Mouse (Mus musculus): ENCODE results near the gene Cdk2ap2. TPM values are rescaled to one million over a fixed set of nuclear protein-coding genes. Genes with fewer than 3 reads are reported as not detected.
A peak's percentile ranks its signal among the peaks of the same experiment; 100 is the strongest.
"Not testable (repeated sequence)": the region's sequence is repeated elsewhere in the genome, so short reads cannot be mapped to it uniquely, and the experiment has no call there.

Cdk2ap2 gene
- 66.9 and 67.1 TPM in 2 replicates for polyA plus RNA-seq (2016; fragmentation: Nextera tagmentation; extraction: Ambion mirVana)

DNA sequence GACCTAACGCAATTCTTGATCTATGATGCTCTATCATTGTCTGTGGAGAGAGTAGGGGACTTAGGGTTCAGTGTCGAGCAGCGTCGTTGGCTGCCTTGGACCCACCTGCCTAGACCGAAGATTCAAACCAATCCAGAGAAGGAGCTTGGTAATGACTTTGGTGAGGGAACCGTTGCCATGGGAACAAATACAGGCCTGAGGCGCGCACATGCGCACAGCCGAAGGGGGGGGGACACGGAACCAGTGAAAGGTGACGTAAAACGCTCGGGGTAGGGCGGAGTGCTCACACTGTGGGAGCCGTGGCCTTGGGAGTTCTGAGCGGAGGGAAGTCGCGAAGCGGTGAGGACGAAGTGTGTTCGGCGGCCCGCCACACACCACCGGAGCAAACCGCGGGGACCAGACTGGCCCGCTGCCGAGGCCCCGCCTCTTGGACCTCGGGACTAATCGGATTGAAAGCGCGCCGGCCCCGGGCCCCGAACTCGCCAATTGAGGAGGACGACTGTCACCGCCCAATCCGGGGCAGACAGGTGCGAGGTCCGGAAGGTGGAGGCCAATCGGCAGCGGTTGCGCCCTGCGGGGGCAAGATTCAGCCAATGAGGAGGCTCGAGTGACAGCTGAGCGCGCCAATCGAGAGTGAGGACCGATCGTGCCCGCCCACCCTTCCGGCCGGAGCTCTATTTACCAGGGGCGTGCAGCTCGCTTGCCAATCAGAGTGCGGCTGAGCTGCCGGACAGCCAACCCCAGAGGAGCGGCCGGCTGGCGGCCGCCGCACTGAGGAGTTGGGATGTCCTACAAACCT is at the start of gene Cdk2ap2:
Gene Cdk2ap2, plus strand, starts transcription at position 541 of the 799 bp plus-strand sequence.
- Histone ChIP-seq H3K4me3 (replicated peaks) (peak within 1 kb of the TSS; percentile 61), H3K36me3 (no peaks in the 10 kb centered on the region), H3K27me3 (peaks cover 30% of the 10 kb centered on the region), H3K27ac (peak within 1 kb of the TSS; percentile 76), H3K4me1 (replicated peaks) (peaks cover 49% of the 10 kb centered on the region), H3K9ac (replicated peaks) (peak within 1 kb of the TSS; percentile 57), H3K9me3 (no peaks in the 10 kb centered on the region), H3K4me2 (peak within 1 kb of the TSS; percentile 76)
- ATAC-seq (ENCODE audit: insufficient number of reproducible peaks, insufficient read depth, low FRiP score, low TSS enrichment, low read depth), result peak; percentile 92
- WGBS, result under 1% methylated on average over 65 of the region's 65 CpGs

GRCm38 (mm10) chr19:4047859-4048258 is 49.1 kb upstream of the Cdk2ap2 start:
- Histone ChIP-seq H3K9me3 (peaks cover 3% of the 10 kb centered on the region; the same call in 1 of the 2 replicates), H3K9ac (replicated peaks) (no peak overlapping the region), H3K27ac (no peak overlapping the region), H3K4me2 (no peak overlapping the region), H3K36me3 (no peaks in the 10 kb centered on the region), H3K4me1 (replicated peaks) (no peaks in the 10 kb centered on the region), H3K4me3 (replicated peaks) (no peak overlapping the region), H3K27me3 (no peaks in the 10 kb centered on the region)
- no peak for ATAC-seq (ENCODE audit: insufficient number of reproducible peaks, insufficient read depth, low FRiP score, low TSS enrichment, low read depth)
- WGBS, result 20% methylated on average over 4 of the region's 4 CpGs

DNA sequence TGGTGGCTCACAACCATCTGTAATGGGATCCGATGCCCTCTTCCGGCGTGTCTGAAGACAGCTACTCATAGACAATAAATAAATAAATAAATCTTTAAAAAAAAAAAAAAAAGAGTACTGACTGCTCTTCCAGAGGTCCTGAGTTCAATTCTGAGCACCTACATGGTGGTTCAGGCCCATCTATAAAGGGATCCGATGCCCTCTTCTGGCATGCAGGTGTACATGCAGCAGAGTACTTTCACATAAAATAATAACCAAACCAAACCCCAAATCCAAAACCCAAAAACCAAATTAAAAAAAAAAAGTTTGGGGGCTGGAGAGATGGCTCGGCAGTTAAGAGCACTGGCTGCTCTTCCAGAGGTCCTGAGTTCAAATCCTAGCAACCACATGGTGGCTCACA is 47.9 kb upstream of the Cdk2ap2 start:
- not testable (repeated sequence) for H3K4me1 ChIP-seq (replicated peaks)
- 81% methylated on average over 5 of the region's 5 CpGs for WGBS

GRCm38 (mm10) chr19:4051016-4051415 is 46.0 kb upstream of the Cdk2ap2 start:
- Histone ChIP-seq H3K9me3 (peaks cover 3% of the 10 kb centered on the region; the same call in 1 of the 2 replicates), H3K4me1 (replicated peaks) (no peaks in the 10 kb centered on the region), H3K36me3 (no peaks in the 10 kb centered on the region), H3K4me3 (replicated peaks) (no peak overlapping the region), H3K27me3 (no peaks in the 10 kb centered on the region), H3K4me2 (no peak overlapping the region), H3K27ac (no peak overlapping the region), H3K9ac (replicated peaks) (no peak overlapping the region)
- WGBS, result 92% methylated on average over 5 of the region's 5 CpGs
- no peak for ATAC-seq (ENCODE audit: insufficient number of reproducible peaks, insufficient read depth, low FRiP score, low TSS enrichment, low read depth)

More for the DNA sequence above, 47.9 kb upstream of the Cdk2ap2 start:
- not testable (repeated sequence) for H3K9ac ChIP-seq (replicated peaks); H3K9me3 ChIP-seq; H3K27me3 ChIP-seq; H3K27ac ChIP-seq; H3K4me3 ChIP-seq (replicated peaks); ATAC-seq (ENCODE audit: insufficient number of reproducible peaks, insufficient read depth, low FRiP score, low TSS enrichment, low read depth); H3K36me3 ChIP-seq; H3K4me2 ChIP-seq

DNA sequence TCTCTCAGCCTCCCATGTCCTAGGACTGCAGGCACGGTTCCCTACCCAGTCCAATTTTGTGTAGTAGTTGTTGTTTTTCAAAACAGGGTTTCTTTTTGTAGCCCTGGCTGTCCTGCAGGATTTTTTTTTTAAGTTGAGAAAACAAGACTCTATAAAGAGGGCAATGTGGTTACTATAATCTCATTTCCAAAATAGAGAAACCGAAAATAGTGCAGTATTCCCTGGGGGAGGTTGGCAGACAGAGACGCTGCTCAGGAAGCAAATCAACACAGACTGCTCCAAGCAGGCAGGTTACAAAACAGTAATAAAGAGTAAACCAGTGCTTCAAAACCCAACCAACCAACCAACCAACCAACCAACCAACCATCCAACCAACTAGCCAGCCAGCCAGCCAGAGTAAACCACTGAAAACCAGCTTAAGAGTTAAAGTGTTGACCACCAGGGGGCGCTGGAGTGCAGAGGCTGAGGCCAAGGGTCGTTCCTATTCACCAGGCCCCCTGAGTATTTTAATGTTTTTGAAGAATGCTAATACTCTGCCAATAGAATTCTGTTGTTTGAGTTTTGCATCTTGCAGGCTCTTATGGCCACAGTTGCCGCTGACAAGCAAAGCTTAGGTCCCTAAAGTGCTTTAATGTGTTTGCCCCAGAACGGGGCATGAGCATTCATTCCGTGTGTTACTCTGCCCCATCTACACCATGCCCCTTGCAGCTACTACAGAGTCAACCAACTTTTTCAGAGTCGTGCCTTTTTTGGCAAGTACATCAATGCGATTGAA is 45.1 kb upstream of the Cdk2ap2 start:
- H3K9ac ChIP-seq (replicated peaks), result no peak overlapping the region
- WGBS, result 55% methylated on average over 10 of the region's 10 CpGs
- no peaks in the 10 kb centered on the region for H3K4me1 ChIP-seq (replicated peaks)
- H3K36me3 ChIP-seq, result no peaks in the 10 kb centered on the region
- ATAC-seq (ENCODE audit: insufficient number of reproducible peaks, insufficient read depth, low FRiP score, low TSS enrichment, low read depth), result no peak
- H3K9me3 ChIP-seq, result peaks cover 3% of the 10 kb centered on the region; the same call in 1 of the 2 replicates
- no peaks in the 10 kb centered on the region for H3K27me3 ChIP-seq
- no peak overlapping the region for H3K27ac ChIP-seq
- H3K4me3 ChIP-seq (replicated peaks), result no peak overlapping the region
- H3K4me2 ChIP-seq, result no peak overlapping the region

- no peaks in the 10 kb centered on the region for H3K4me1 ChIP-seq (replicated peaks)
- no peaks in the 10 kb centered on the region for H3K27me3 ChIP-seq
- H3K4me3 ChIP-seq (replicated peaks), result no peak overlapping the region
- H3K27ac ChIP-seq, result no peak overlapping the region
- no peak overlapping the region for H3K9ac ChIP-seq (replicated peaks)
- WGBS, result 85% methylated on average over 5 of the region's 5 CpGs
- no peak overlapping the region for H3K4me2 ChIP-seq
- no peaks in the 10 kb centered on the region for H3K36me3 ChIP-seq
- peaks cover 3% of the 10 kb centered on the region; the same call in 1 of the 2 replicates for H3K9me3 ChIP-seq
- no peak for ATAC-seq (ENCODE audit: insufficient number of reproducible peaks, insufficient read depth, low FRiP score, low TSS enrichment, low read depth)
Measured at GRCm38 (mm10) chr19:4052516-4053030, 44.4 kb upstream of the Cdk2ap2 start.

- no peak for ATAC-seq (ENCODE audit: insufficient number of reproducible peaks, insufficient read depth, low FRiP score, low TSS enrichment, low read depth)
Measured at GRCm38 (mm10) chr19:4054613-4055012, 42.4 kb upstream of the Cdk2ap2 start.

GRCm38 (mm10) chr19:4055216-4055946 is 41.6 kb upstream of the Cdk2ap2 start:
- H3K9me3 ChIP-seq, result peaks cover 3% of the 10 kb centered on the region; the same call in 1 of the 2 replicates
- no peaks in the 10 kb centered on the region for H3K36me3 ChIP-seq
- H3K9ac ChIP-seq (replicated peaks), result no peak overlapping the region
- H3K4me2 ChIP-seq, result no peak overlapping the region
- 71% methylated on average over 8 of the region's 8 CpGs for WGBS
- H3K27me3 ChIP-seq, result no peaks in the 10 kb centered on the region
- no peak for ATAC-seq (ENCODE audit: insufficient number of reproducible peaks, insufficient read depth, low FRiP score, low TSS enrichment, low read depth)
- no peaks in the 10 kb centered on the region for H3K4me1 ChIP-seq (replicated peaks)
- H3K4me3 ChIP-seq (replicated peaks), result no peak overlapping the region
- H3K27ac ChIP-seq, result no peak overlapping the region

More at GRCm38 (mm10) chr19:4054613-4055012, 42.4 kb upstream of the Cdk2ap2 start:
- H3K4me3 ChIP-seq (replicated peaks), result no peak overlapping the region
- no peaks in the 10 kb centered on the region for H3K36me3 ChIP-seq
- 86% methylated on average over 5 of the region's 5 CpGs for WGBS
- no peak overlapping the region for H3K9ac ChIP-seq (replicated peaks)
- H3K4me2 ChIP-seq, result no peak overlapping the region
- no peaks in the 10 kb centered on the region for H3K4me1 ChIP-seq (replicated peaks)
- peaks cover 3% of the 10 kb centered on the region; the same call in 1 of the 2 replicates for H3K9me3 ChIP-seq
- H3K27ac ChIP-seq, result no peak overlapping the region
- H3K27me3 ChIP-seq, result no peaks in the 10 kb centered on the region

DNA sequence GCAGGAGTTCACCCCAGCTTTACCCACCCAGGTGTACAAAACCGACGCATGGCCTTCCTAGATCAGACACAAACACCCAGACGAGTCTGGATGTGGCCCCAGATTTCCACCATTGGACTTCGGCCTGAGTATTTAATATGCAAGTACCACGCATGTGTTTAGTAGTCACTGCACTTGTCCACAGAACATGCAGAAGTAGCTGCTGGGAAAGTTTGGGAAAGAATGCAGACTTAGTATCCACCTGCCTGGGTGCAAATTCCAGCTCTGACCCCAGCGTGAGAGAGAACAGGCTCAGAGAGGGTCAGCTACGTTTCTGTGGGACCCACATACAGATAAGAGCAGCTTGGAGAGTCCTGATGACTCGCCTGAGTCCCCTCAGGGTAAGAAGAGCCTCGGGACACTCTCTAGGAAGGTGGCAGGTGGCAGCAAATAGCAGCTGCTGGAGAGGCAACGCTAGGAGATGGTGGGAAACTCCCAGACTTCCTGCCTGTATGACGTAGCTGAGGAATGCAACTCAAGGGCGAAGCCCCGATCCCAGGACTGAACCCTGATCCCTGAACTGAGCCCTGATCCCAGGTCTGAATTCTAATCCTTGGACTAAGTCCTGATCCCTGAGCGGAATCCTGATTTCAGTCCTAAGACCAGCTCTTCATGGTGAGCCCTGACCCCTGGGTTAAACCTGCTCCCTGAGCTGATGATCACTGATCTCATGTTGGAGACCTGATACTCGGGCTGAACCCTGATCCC is 40.9 kb upstream of the Cdk2ap2 start:
- no peaks in the 10 kb centered on the region for H3K36me3 ChIP-seq
- H3K4me1 ChIP-seq (replicated peaks), result no peaks in the 10 kb centered on the region
- no peak overlapping the region for H3K9ac ChIP-seq (replicated peaks)
- no peak overlapping the region for H3K27ac ChIP-seq
- WGBS, result 61% methylated on average over 15 of the region's 15 CpGs
- H3K9me3 ChIP-seq, result peaks cover under 1% of the 10 kb centered on the region; the same call in 1 of the 2 replicates
- no peak overlapping the region for H3K4me2 ChIP-seq
- H3K4me3 ChIP-seq (replicated peaks), result no peak overlapping the region
- no peak for ATAC-seq (ENCODE audit: insufficient number of reproducible peaks, insufficient read depth, low FRiP score, low TSS enrichment, low read depth)
- H3K27me3 ChIP-seq, result no peaks in the 10 kb centered on the region

- H3K4me1 ChIP-seq (replicated peaks), result no peaks in the 10 kb centered on the region
- H3K27me3 ChIP-seq, result no peaks in the 10 kb centered on the region
- WGBS, result 43% methylated on average over 4 of the region's 4 CpGs
- no peaks in the 10 kb centered on the region for H3K36me3 ChIP-seq
- H3K27ac ChIP-seq, result no peak overlapping the region
- no peak overlapping the region for H3K9ac ChIP-seq (replicated peaks)
- no peak overlapping the region for H3K4me3 ChIP-seq (replicated peaks)
- ATAC-seq (ENCODE audit: insufficient number of reproducible peaks, insufficient read depth, low FRiP score, low TSS enrichment, low read depth), result no peak
- no peaks in the 10 kb centered on the region for H3K9me3 ChIP-seq
- H3K4me2 ChIP-seq, result no peak overlapping the region
Measured at GRCm38 (mm10) chr19:4056727-4057126, 40.3 kb upstream of the Cdk2ap2 start.
